Mouse (Mus musculus): ENCODE measurements around the gene Dtnbp1.

GRCm38 (mm10) chr13:45000836-45001227, 1.1 kb downstream of the Dtnbp1 start:
- no peak for TF ChIP-seq GATA1 (IDR thresholded peaks at IDR 0.05; ENCODE audit: borderline replicate concordance, low read length)
- no peak for TF ChIP-seq FLI1 (IDR thresholded peaks at IDR 0.05; ENCODE audit: low read length)

Data from megakaryocyte, embryonic 14.5 days (primary cell).